Mouse (Mus musculus): ENCODE results near the gene Usp10. TPM values are rescaled to one million over a fixed set of nuclear protein-coding genes. Genes with fewer than 3 reads are reported as not detected.

The Usp10 gene
- polyA plus RNA-seq, 1 experiment from 2014 or later: 113 TPM

DNA sequence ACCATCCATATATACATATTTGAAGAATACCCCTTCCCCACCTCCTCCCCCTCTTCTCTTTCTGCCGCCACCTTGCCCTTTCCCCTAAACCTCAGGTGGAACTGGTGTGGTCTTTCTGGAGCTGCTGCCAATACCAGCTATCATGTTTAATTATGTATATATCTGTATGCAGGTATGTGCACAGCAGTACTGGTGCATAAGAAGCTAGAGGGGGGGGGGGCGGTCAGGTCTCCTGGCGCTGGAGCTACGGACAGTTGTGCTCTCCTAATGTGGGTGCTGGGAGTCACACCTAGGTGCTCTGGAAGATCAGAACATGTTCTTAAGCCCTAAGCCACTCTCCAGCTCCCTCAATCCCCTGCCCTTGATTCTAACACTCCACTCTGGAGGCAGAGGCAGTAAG is 13.1 kb upstream of the Usp10 start:
- 82% methylated on average over 4 of the region's 4 CpGs for WGBS
- H3K27ac ChIP-seq: no peak overlapping the region
- no peaks in the 10 kb centered on the region for H3K36me3 ChIP-seq
- no peak overlapping the region for H3K4me3 ChIP-seq
- peaks cover 18% of the 10 kb centered on the region for H3K27me3 ChIP-seq
- H3K9me3 ChIP-seq: no peaks in the 10 kb centered on the region
- no peaks in the 10 kb centered on the region for H3K4me1 ChIP-seq
- no peak overlapping the region for H3K4me2 ChIP-seq
- ATAC-seq (ENCODE audit: insufficient number of reproducible peaks, low FRiP score, low TSS enrichment, low read depth): no peak
- no peak overlapping the region for H3K9ac ChIP-seq

DNA sequence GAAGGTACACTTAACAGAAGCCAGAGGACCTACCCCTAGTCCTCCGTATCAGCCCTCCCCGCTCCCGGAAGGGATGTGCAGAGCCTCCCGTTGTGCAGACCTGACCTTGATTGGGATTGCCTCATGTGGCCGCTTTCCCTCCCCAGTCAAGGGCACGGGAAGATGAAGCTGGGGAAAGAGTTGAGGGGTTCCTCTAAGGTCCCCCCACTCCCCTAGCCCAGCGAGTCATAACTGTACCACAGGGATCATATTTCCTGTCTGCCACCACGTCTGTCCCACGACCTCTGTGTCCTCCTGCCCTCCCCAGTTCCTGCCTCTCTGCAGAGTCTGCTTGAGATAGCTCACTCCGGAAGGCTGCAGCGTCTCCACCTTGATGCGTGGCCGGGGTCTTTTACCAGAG is 12.2 kb upstream of the Usp10 start:
- H3K4me2 ChIP-seq: no peak overlapping the region
- no peaks in the 10 kb centered on the region for H3K4me1 ChIP-seq
- WGBS: 22% methylated on average over 13 of the region's 13 CpGs
- no peak for ATAC-seq (ENCODE audit: insufficient number of reproducible peaks, low FRiP score, low TSS enrichment, low read depth)
- no peak overlapping the region for H3K9ac ChIP-seq
- no peaks in the 10 kb centered on the region for H3K36me3 ChIP-seq
- no peak overlapping the region for H3K4me3 ChIP-seq
- H3K27ac ChIP-seq: no peak overlapping the region
- no peaks in the 10 kb centered on the region for H3K9me3 ChIP-seq
- H3K27me3 ChIP-seq: peaks cover 18% of the 10 kb centered on the region

DNA sequence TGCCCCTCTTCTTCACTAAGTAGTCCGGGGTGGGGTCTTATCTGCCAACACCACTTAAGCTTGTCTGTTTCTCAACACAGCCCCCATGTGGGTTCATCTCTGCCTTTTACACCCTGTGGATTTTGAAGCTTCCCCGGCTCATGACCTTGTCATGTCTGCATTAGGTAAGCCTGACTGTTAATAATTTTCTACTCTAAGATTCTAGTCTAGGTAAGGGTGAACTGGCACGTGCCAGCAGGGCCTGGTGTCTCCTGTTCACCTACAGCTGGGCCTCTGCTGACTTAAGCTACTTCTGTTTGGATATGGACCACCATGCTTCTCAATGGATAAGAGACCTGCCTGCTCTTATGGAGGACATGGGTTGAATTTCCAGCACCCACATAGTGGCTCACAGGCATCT is 8.8 kb upstream of the Usp10 start:
- no peak for ATAC-seq (ENCODE audit: insufficient number of reproducible peaks, low FRiP score, low TSS enrichment, low read depth)
- H3K9me3 ChIP-seq: no peaks in the 10 kb centered on the region
- H3K27me3 ChIP-seq: peaks cover 18% of the 10 kb centered on the region
- H3K4me3 ChIP-seq: no peak overlapping the region
- no peak overlapping the region for H3K9ac ChIP-seq
- WGBS: 77% methylated on average over 3 of the region's 3 CpGs
- H3K4me2 ChIP-seq: no peak overlapping the region
- no peaks in the 10 kb centered on the region for H3K36me3 ChIP-seq
- H3K4me1 ChIP-seq: no peaks in the 10 kb centered on the region
- H3K27ac ChIP-seq: no peak overlapping the region

DNA sequence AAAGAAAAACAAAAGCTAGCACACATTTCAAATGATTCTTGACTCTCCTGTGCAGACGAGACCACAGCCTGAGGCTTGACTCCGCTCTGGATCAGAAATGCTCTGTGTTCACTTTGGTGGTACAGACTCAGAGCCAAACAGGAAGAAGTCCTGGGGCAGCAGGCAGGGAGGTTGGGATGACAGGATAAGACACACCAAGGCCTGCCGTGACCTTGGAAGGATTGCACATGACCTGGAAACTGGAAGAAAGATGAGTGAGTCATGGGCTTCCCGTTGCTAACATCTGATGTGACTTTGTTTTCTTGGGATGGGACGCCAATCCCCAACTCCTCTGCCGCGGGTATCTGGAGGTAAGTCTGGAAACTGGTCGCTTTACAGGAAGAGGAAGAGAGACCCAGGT is 8.2 kb upstream of the Usp10 start:
- Histone ChIP-seq H3K9ac (no peak overlapping the region), H3K36me3 (no peaks in the 10 kb centered on the region), H3K4me2 (no peak overlapping the region), H3K27ac (no peak overlapping the region), H3K4me3 (no peak overlapping the region), H3K9me3 (no peaks in the 10 kb centered on the region), H3K27me3 (peaks cover 17% of the 10 kb centered on the region), H3K4me1 (no peaks in the 10 kb centered on the region)
- WGBS: 75% methylated on average over 8 of the region's 8 CpGs
- ATAC-seq (ENCODE audit: insufficient number of reproducible peaks, low FRiP score, low TSS enrichment, low read depth): no peak

DNA sequence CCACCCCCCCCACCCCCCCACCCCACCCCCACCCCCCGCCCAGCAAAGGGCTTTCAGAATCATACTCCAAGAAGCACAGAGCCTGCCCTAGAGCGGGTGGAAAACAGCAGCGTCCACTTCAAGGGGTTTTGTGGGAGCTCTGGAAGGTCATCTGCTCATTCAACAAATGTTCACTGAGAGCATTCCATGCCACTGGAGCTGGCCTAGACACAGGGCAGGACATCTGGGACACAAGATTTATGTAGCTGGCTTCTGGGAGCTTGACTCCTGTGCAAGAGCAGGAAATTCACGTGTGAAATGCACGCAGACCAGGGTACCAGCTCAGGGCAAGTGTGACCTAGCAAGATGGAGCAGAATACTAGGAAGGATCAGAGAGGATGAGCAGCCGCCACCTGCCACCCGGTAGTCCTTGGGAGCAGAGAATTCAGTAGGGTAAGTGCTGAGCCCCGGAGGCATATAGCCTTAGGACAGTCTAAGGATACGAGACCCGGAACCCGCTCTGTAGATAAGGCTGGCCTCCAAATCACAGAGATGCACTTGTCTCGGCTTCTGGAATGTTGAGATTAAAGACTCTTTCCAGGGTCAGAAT is 5.7 kb upstream of the Usp10 start:
- Histone ChIP-seq H3K27ac (no peak overlapping the region), H3K4me2 (no peak overlapping the region), H3K36me3 (no peaks in the 10 kb centered on the region), H3K4me3 (no peak overlapping the region), H3K9ac (no peak overlapping the region), H3K4me1 (no peaks in the 10 kb centered on the region), H3K27me3 (no peaks in the 10 kb centered on the region; the same call in 1 of the 2 replicates), H3K9me3 (no peaks in the 10 kb centered on the region)
- ATAC-seq (ENCODE audit: insufficient number of reproducible peaks, low FRiP score, low TSS enrichment, low read depth): no peak
- 45% methylated on average over 12 of the region's 12 CpGs for WGBS

DNA sequence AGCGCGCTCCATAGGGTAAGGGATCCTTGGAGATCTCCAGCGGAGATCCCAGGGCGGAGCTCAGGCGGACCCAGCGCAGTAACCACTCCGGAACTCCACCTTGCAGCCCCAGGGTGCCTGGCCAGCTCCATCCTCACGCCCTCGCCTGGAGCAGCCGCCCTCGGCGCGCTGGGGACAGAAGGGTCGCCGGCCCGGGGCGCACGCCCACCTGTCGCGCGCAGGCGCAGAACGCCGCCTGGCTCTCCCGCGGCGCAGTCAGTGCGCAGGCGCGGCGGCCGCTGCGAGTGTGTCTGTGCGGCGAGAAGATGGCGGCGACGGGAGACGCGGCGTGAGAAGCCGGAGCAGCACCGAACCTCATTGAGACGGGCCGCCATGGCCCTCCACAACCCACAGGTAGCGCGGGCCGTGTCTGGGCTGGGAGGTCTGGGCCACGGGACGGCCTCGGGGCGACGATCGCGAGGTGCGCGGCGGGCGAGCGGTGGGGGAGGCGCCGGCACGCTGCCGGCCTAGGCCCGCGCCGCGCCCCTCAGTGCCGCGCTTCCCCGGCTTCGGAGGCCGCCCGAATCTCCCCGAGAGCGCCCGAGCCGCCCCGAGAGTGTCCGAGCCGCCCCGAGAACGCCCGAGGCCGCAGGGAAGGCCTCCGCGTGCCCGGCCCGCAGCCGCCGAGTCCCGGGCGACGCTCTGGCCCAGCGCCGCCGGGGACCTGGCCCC is 542 bp downstream of the Usp10 start, which contains the start of gene Gm20388:
Gene Gm20388 (plus strand): TSS at position 295 of the 711 bp plus-strand sequence.
- Histone ChIP-seq H3K4me2 (peak within 1 kb of the TSS; percentile 88), H3K27ac (peak within 1 kb of the TSS; percentile 95), H3K36me3 (no peaks in the 10 kb centered on the region), H3K9ac (peak within 1 kb of the TSS; percentile 85), H3K9me3 (no peaks in the 10 kb centered on the region), H3K4me1 (peaks cover 37% of the 10 kb centered on the region), H3K27me3 (0 out of 2 replicates have a peak, but pooled peaks cover 3% of the 10 kb centered on the region), H3K4me3 (peak within 1 kb of the TSS; percentile 78)
- under 1% methylated on average over 88 of the region's 97 CpGs for WGBS
- peak; percentile 93 for ATAC-seq (ENCODE audit: insufficient number of reproducible peaks, low FRiP score, low TSS enrichment, low read depth)

DNA sequence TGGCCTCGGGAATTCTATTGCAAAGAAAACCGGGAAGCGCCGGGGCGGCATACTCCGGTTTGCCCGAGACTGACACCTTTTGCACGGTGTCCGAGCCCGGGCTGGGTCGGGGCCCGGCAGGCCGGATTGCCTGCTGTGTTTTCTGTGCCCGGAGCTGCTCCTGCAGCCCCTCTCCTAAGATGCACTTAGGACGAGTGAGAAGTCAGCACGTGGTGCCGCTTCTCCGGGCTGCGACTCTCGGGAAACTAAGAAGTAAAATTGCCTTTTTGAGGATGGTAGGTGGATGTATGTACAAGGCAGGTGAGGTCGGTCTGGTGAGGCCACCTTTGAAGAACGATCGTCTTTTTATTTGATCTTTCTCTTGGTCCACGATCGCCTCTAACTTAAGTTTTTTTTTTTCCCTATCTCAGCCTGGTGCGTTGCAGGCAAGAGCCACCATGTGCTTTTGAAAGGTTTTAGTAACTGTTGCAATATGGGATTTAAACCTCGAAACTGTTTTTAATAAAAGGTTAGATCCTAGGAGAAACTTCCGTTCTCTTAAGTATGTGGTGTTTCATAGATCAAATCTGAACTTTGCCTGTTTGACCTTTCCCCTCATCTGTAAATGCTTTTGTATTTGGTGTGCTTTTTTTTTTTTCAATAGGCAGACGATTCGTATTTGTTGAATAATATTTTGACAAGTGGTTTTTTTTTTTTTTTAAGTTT is 1.2 kb downstream of the Usp10 start:
- peak; percentile 61; the same call in 1 of the 2 replicates for ATAC-seq (ENCODE audit: insufficient number of reproducible peaks, low FRiP score, low TSS enrichment, low read depth)
- WGBS: under 1% methylated on average over 30 of the region's 30 CpGs
- Histone ChIP-seq H3K9me3 (no peaks in the 10 kb centered on the region), H3K27me3 (0 out of 2 replicates have a peak, but pooled peaks cover 3% of the 10 kb centered on the region), H3K9ac (peak overlapping the region; percentile 85), H3K27ac (peak overlapping the region; percentile 95), H3K4me1 (peaks cover 41% of the 10 kb centered on the region), H3K36me3 (no peaks in the 10 kb centered on the region), H3K4me2 (peak overlapping the region; percentile 88), H3K4me3 (peak overlapping the region; percentile 78)

DNA sequence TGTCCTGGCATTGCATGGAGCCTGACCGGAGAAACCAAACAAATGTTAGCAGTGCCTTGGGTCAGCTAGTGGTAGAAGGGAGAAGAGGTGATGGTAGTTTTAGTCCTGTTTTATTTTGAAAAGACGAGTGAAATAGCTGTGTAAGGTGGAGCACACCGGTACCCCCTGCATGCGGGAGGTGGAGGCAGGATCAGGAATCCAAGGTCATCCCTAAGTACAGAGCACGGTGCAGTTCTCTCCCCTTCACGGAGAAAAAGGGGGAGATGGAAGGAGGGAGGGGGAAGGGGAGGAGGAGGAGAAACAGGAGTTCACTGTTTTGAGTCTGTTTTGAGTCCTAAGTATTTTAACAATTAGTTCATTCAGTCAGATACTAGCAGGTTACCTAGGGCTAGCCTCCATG is 2.5 kb downstream of the Usp10 start:
- Histone ChIP-seq H3K4me3 (no peak overlapping the region), H3K4me2 (peak overlapping the region; percentile 88; the same call in 1 of the 2 replicates), H3K9ac (no peak overlapping the region), H3K36me3 (no peaks in the 10 kb centered on the region), H3K4me1 (peaks cover 50% of the 10 kb centered on the region), H3K9me3 (no peaks in the 10 kb centered on the region), H3K27ac (no peak overlapping the region), H3K27me3 (0 out of 2 replicates have a peak, but pooled peaks cover 3% of the 10 kb centered on the region)
- ATAC-seq (ENCODE audit: insufficient number of reproducible peaks, low FRiP score, low TSS enrichment, low read depth): no peak
- 65% methylated on average over 6 of the region's 6 CpGs for WGBS

DNA sequence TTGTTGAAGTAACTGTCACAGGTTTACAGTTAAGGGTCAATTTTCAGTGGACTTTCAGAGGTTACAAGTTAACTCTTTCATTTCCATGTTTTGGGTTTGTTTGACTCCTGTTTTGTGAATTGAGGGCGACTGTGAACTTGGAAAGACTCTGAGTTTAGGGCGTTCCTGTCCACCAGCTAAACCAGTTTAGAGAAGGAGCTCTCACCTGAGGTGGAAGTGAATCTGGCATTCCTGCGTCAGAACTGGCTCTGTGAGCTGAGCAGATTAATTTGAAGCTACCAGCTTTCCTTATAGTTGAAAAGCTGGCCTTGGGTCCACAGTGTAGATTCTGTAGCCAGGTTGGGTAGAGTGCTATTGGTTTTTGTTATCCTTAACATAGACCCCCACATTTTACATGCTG is 3.0 kb downstream of the Usp10 start:
- Histone ChIP-seq H3K9me3 (no peaks in the 10 kb centered on the region), H3K9ac (no peak overlapping the region), H3K4me1 (peaks cover 51% of the 10 kb centered on the region), H3K27ac (no peak overlapping the region), H3K4me2 (no peak overlapping the region), H3K4me3 (no peak overlapping the region), H3K27me3 (0 out of 2 replicates have a peak, but pooled peaks cover 3% of the 10 kb centered on the region), H3K36me3 (no peaks in the 10 kb centered on the region; the same call in 1 of the 2 replicates)
- WGBS: 65% methylated on average over 3 of the region's 3 CpGs
- ATAC-seq (ENCODE audit: insufficient number of reproducible peaks, low FRiP score, low TSS enrichment, low read depth): no peak

DNA sequence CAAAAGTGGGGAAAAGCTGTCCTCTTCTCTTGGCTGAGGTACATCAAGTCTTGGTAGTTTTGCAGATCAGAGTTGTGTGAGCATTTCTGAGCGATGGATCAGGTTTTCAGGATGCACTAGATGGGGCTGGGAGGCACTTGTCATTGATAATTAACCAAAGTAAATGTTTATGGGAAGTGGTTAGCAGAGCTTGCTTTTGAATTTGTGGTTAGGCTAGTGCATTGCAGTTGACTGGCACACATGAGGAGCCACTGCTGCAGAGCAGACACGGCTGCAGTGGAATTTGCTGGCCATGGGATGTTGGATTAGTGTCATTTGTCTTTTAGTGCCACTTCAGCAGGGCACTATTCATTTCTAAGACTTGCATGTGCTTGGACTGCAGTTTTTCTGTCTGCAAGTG is 4.0 kb downstream of the Usp10 start:
- Histone ChIP-seq H3K4me2 (no peak overlapping the region), H3K27ac (no peak overlapping the region), H3K36me3 (no peaks in the 10 kb centered on the region; the same call in 1 of the 2 replicates), H3K4me1 (peaks cover 51% of the 10 kb centered on the region), H3K4me3 (no peak overlapping the region), H3K9me3 (no peaks in the 10 kb centered on the region), H3K27me3 (0 out of 2 replicates have a peak, but pooled peaks cover 3% of the 10 kb centered on the region), H3K9ac (no peak overlapping the region)
- 42% methylated on average over 2 of the region's 2 CpGs for WGBS
- no peak for ATAC-seq (ENCODE audit: insufficient number of reproducible peaks, low FRiP score, low TSS enrichment, low read depth)

DNA sequence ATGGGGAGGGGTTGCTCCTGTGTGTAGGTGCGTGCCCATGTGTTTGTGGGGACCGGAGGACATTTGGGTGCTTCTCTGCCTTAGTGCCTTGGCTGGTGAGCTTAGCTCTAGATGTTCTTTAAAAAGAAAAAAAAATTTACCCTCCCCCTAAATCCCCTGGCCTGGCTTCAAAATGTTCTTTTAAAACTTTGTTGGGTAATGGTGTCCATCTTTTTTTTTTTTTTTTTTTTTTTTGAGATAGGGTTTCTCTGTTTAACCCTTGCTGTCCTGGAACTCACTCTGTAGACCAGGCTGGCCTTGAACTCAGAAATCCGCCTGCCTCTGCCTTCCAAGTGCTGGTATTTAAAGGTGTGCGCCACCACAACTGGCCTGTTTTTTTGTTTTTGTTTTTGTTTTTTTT is 5.1 kb downstream of the Usp10 start:
- Histone ChIP-seq H3K9ac (no peak overlapping the region), H3K4me2 (no peak overlapping the region), H3K9me3 (no peaks in the 10 kb centered on the region), H3K27ac (no peak overlapping the region), H3K4me1 (peaks cover 48% of the 10 kb centered on the region), H3K27me3 (no peaks in the 10 kb centered on the region), H3K36me3 (no peaks in the 10 kb centered on the region; the same call in 1 of the 2 replicates), H3K4me3 (no peak overlapping the region)
- ATAC-seq (ENCODE audit: insufficient number of reproducible peaks, low FRiP score, low TSS enrichment, low read depth): no peak
- 95% methylated on average over 4 of the region's 4 CpGs for WGBS

Measured in limb, embryonic 15.5 days (tissue).